Mouse (Mus musculus) heart, embryonic 10.5 days (tissue): ENCODE results near the gene Tnni2. TPM values are rescaled to one million over a fixed set of nuclear protein-coding genes. Genes with fewer than 3 reads are reported as not detected.

Experiments
- DNase-seq: peaks from one replicate; pipeline ENCODE4 v3.0.0-alpha.2; 2017; ENCODE audit warnings: low spot score
- H3K27ac ChIP-seq: fragments of 300-500 bp; sonication (generic); 2 replicates; pipeline ENCODE4 v1.5.1; 2016; ENCODE audit warnings: mild to moderate bottlenecking
- H3K27me3 ChIP-seq: fragments of 300-500 bp; sonication (generic); 2 replicates; pipeline ENCODE4 v1.6.1; 2016; ENCODE audit warnings: mild to moderate bottlenecking; ENCODE audit not compliant: poor library complexity, insufficient read depth, severe bottlenecking
- H3K36me3 ChIP-seq: fragments of 300-500 bp; sonication (generic); 2 replicates; pipeline ENCODE4 v1.6.1; 2016; ENCODE audit warnings: mild to moderate bottlenecking, moderate library complexity
- H3K4me1 ChIP-seq: fragments of 300-500 bp; sonication (generic); 2 replicates; pipeline ENCODE4 v1.6.1; 2016; ENCODE audit warnings: mild to moderate bottlenecking
- H3K4me3 ChIP-seq: fragments of 300-500 bp; sonication (generic); 2 replicates; pipeline ENCODE4 v1.5.1; 2016; ENCODE audit warnings: mild to moderate bottlenecking, moderate library complexity
- H3K9me3 ChIP-seq: fragments of 300-500 bp; sonication (generic); 2 replicates; pipeline ENCODE4 v1.6.1; 2016; ENCODE audit warnings: mild to moderate bottlenecking, moderate library complexity
- WGBS: fragments of 180-500 bp; shearing (Covaris S2); methylation state at CpG from one replicate; pipeline ENCODE4 v1.1.7; 2016; 5-methylcytosine and 5-hydroxymethylcytosine counted together
- polyA plus RNA-seq: library from polyadenylated mRNA; unstranded; fragments of >200 nt; fragmentation: Nextera tagmentation; extraction: Ambion mirVana; gene quantifications from 2 replicates; pipeline ENCODE4 v1.2.1, GENCODE M21; 2016

Gene Tnni2
- polyA plus RNA-seq, 1 experiment from 2014 or later = 51.9 TPM

GRCm38 (mm10) chr7:142481186-142481567 is 39.6 kb downstream of the Tnni2 start:
- no peaks in the 10 kb centered on the region for H3K9me3 ChIP-seq
- H3K27ac ChIP-seq = peak overlapping the region; percentile 99
- peaks cover 4% of the 10 kb centered on the region for H3K36me3 ChIP-seq
- peaks cover 91% of the 10 kb centered on the region for H3K4me1 ChIP-seq
- 9% methylated on average over 5 of the region's 5 CpGs for WGBS
- H3K4me3 ChIP-seq = peak overlapping the region; percentile 47
- no peaks in the 10 kb centered on the region for H3K27me3 ChIP-seq
- no peak for DNase-seq

GRCm38 (mm10) chr7:142481568-142482255 is 40.1 kb downstream of the Tnni2 start:
- Histone ChIP-seq H3K27me3 (no peaks in the 10 kb centered on the region), H3K27ac (peak overlapping the region; percentile 99), H3K4me1 (peaks cover 93% of the 10 kb centered on the region), H3K4me3 (peak overlapping the region; percentile 47), H3K36me3 (peaks cover 8% of the 10 kb centered on the region), H3K9me3 (no peaks in the 10 kb centered on the region)
- peak; percentile 91 for DNase-seq
- WGBS = 2% methylated on average over 22 of the region's 22 CpGs

GRCm38 (mm10) chr7:142482256-142482609 is 40.6 kb downstream of the Tnni2 start:
- peak; percentile 87 for DNase-seq
- no peaks in the 10 kb centered on the region for H3K9me3 ChIP-seq
- 20% methylated on average over 6 of the region's 6 CpGs for WGBS

GRCm38 (mm10) chr7:142483136-142483535 is 41.5 kb downstream of the Tnni2 start:
- no peaks in the 10 kb centered on the region for H3K27me3 ChIP-seq
- no peak overlapping the region for H3K4me3 ChIP-seq
- H3K27ac ChIP-seq = peak overlapping the region; percentile 99
- peak; percentile 91 for DNase-seq
- peaks cover 8% of the 10 kb centered on the region for H3K36me3 ChIP-seq
- 12% methylated on average over 11 of the region's 11 CpGs for WGBS
- H3K9me3 ChIP-seq = no peaks in the 10 kb centered on the region
- H3K4me1 ChIP-seq = peaks cover 95% of the 10 kb centered on the region

More at GRCm38 (mm10) chr7:142482256-142482609, 40.6 kb downstream of the Tnni2 start:
- Histone ChIP-seq H3K36me3 (peaks cover 8% of the 10 kb centered on the region), H3K4me1 (peaks cover 93% of the 10 kb centered on the region), H3K27ac (peak overlapping the region; percentile 99), H3K4me3 (peak overlapping the region; percentile 47), H3K27me3 (no peaks in the 10 kb centered on the region)

GRCm38 (mm10) chr7:142484780-142485179 is 43.2 kb downstream of the Tnni2 start:
- Histone ChIP-seq H3K4me1 (peaks cover 88% of the 10 kb centered on the region), H3K9me3 (no peaks in the 10 kb centered on the region), H3K36me3 (peaks cover 23% of the 10 kb centered on the region), H3K27ac (peak overlapping the region; percentile 99), H3K27me3 (no peaks in the 10 kb centered on the region), H3K4me3 (no peak overlapping the region)
- 63% methylated on average over 12 of the region's 12 CpGs for WGBS
- DNase-seq = no peak

GRCm38 (mm10) chr7:142486751-142487162 is 45.1 kb downstream of the Tnni2 start:
- no peaks in the 10 kb centered on the region for H3K27me3 ChIP-seq
- H3K36me3 ChIP-seq = peaks cover 43% of the 10 kb centered on the region
- 0 out of 2 replicates have a peak overlapping the region, but pooled peaks have one; percentile 19 for H3K4me3 ChIP-seq
- WGBS = 78% methylated on average over 8 of the region's 8 CpGs
- peaks cover 73% of the 10 kb centered on the region for H3K4me1 ChIP-seq
- no peaks in the 10 kb centered on the region for H3K9me3 ChIP-seq
- H3K27ac ChIP-seq = peak overlapping the region; percentile 99
- no peak for DNase-seq

GRCm38 (mm10) chr7:142487341-142487859 is 45.8 kb downstream of the Tnni2 start:
- peak overlapping the region; percentile 19; the same call in 1 of the 2 replicates for H3K4me3 ChIP-seq
- H3K4me1 ChIP-seq = peaks cover 73% of the 10 kb centered on the region
- peak overlapping the region; percentile 99 for H3K27ac ChIP-seq
- H3K27me3 ChIP-seq = no peaks in the 10 kb centered on the region
- H3K9me3 ChIP-seq = no peaks in the 10 kb centered on the region
- H3K36me3 ChIP-seq = peaks cover 48% of the 10 kb centered on the region
- peak; percentile 90 for DNase-seq
- WGBS = 12% methylated on average over 9 of the region's 9 CpGs

- no peaks in the 10 kb centered on the region for H3K9me3 ChIP-seq
- no peaks in the 10 kb centered on the region for H3K27me3 ChIP-seq
- no peak overlapping the region for H3K4me3 ChIP-seq
- WGBS = 80% methylated on average over 3 of the region's 3 CpGs
- DNase-seq = no peak
- H3K27ac ChIP-seq = peak overlapping the region; percentile 99
- peaks cover 48% of the 10 kb centered on the region for H3K36me3 ChIP-seq
- H3K4me1 ChIP-seq = peaks cover 67% of the 10 kb centered on the region
These were observed 46.4 kb downstream of the Tnni2 start for GRCm38 (mm10) chr7:142488053-142488452.

- Histone ChIP-seq H3K36me3 (peaks cover 37% of the 10 kb centered on the region), H3K27me3 (no peaks in the 10 kb centered on the region), H3K27ac (peak overlapping the region; percentile 65), H3K4me1 (peaks cover 32% of the 10 kb centered on the region), H3K9me3 (no peaks in the 10 kb centered on the region), H3K4me3 (no peak overlapping the region)
- WGBS = 68% methylated on average over 8 of the region's 8 CpGs
- DNase-seq = no peak
These were observed 51.9 kb downstream of the Tnni2 start for GRCm38 (mm10) chr7:142493535-142493934.

Other genes with a start within 250 kb of the Tnni2 start
- gene Krtap5-3, start 240.4 kb upstream of the Tnni2 start, polyA plus RNA-seq = not detected in 2 replicates
- not detected in 2 replicates for gene Gm7579, start 229.9 kb upstream of the Tnni2 start, polyA plus RNA-seq
- not detected in 2 replicates for gene Krtap5-5, start 211.8 kb upstream of the Tnni2 start, polyA plus RNA-seq
- not detected in 2 replicates for gene Gm40460, start 200.7 kb upstream of the Tnni2 start, polyA plus RNA-seq
- not detected in 2 replicates for gene Gm2431, start 183.5 kb upstream of the Tnni2 start, polyA plus RNA-seq
- gene Gm4559, start 167.4 kb upstream of the Tnni2 start, polyA plus RNA-seq = not detected in 2 replicates
- not detected in 2 replicates for gene Krtap5-1, start 144.7 kb upstream of the Tnni2 start, polyA plus RNA-seq
- 0.34 TPM in 1 of 2 replicates, not detected in the other for gene Krtap5-4, start 138.3 kb upstream of the Tnni2 start, polyA plus RNA-seq
- 7.7 and 12.5 TPM in 2 replicates for gene Ifitm10, start 68.1 kb upstream of the Tnni2 start, polyA plus RNA-seq
- gene Gm49369, start 59.1 kb upstream of the Tnni2 start, polyA plus RNA-seq = 0.55 and 0.92 TPM in 2 replicates
- gene Ctsd, start 53.8 kb upstream of the Tnni2 start, polyA plus RNA-seq = 293 and 402 TPM in 2 replicates
- gene Syt8, start 7.0 kb upstream of the Tnni2 start, polyA plus RNA-seq = 0.38 and 1.3 TPM in 2 replicates
- gene Lsp1, start 19.0 kb downstream of the Tnni2 start, polyA plus RNA-seq = 32.0 and 36.9 TPM in 2 replicates
- gene Tnnt3, start 57.0 kb downstream of the Tnni2 start, polyA plus RNA-seq = 9.5 and 10.4 TPM in 2 replicates
- 17.1 and 25.1 TPM in 2 replicates for gene Mrpl23, start 90.9 kb downstream of the Tnni2 start, polyA plus RNA-seq
- gene Igf2, start 225.0 kb downstream of the Tnni2 start, polyA plus RNA-seq = 962 and 991 TPM in 2 replicates
- 0.17 and 0.34 TPM in 2 replicates for gene Gm49394, start 228.1 kb downstream of the Tnni2 start, polyA plus RNA-seq